Mouse (Mus musculus): ENCODE results near the gene Arnt. TPM values are rescaled to one million over a fixed set of nuclear protein-coding genes. Genes with fewer than 3 reads are reported as not detected.

The Arnt gene
- polyA plus RNA-seq (2012; rRNA removed), result 26.7 and 27.6 TPM in 2 replicates

GRCm38 (mm10) chr3:95434136-95434982, at the start of gene Arnt:
Gene Arnt, plus strand, starts transcription at chr3:95434388.

GRCm38 (mm10) chr3:95402741-95403140, 31.4 kb upstream of the Arnt start, which contains the start of gene 4930558C23Rik:
Gene 4930558C23Rik, minus strand, starts transcription at chr3:95402841.

GRCm38 (mm10) chr3:95499024-95499423, 64.8 kb downstream of the Arnt start, which contains the start of gene Ctsk:
Gene Ctsk, plus strand, starts transcription at chr3:95499256.

GRCm38 (mm10) chr3:95526622-95527211, 92.5 kb downstream of the Arnt start, which contains the start of gene Ctss:
Gene Ctss, plus strand, starts transcription at chr3:95526786.

Other genes starting within 250 kb of the Arnt start
- gene Gabpb2, start 216.5 kb upstream of the Arnt start, polyA plus RNA-seq (2012; rRNA removed), result 7.3 and 7.6 TPM in 2 replicates
- 45.1 and 48.4 TPM in 2 replicates for gene Cdc42se1, start 205.7 kb upstream of the Arnt start, polyA plus RNA-seq (2012; rRNA removed)
- 15.7 and 16.9 TPM in 2 replicates for gene Mllt11, start 202.2 kb upstream of the Arnt start, polyA plus RNA-seq (2012; rRNA removed)
- 0.51 and 0.64 TPM in 2 replicates for gene Gm128, start 192.8 kb upstream of the Arnt start, polyA plus RNA-seq (2012; rRNA removed)
- 5.2 and 5.5 TPM in 2 replicates for gene Bnipl, start 183.2 kb upstream of the Arnt start, polyA plus RNA-seq (2012; rRNA removed)
- 141 and 163 TPM in 2 replicates for gene Mindy1, start 153.0 kb upstream of the Arnt start, polyA plus RNA-seq (2012; rRNA removed)
- gene Prune1, start 152.3 kb upstream of the Arnt start, polyA plus RNA-seq (2012; rRNA removed), result 10.7 and 12.5 TPM in 2 replicates
- 1.3 and 1.5 TPM in 2 replicates for gene Anxa9, start 127.2 kb upstream of the Arnt start, polyA plus RNA-seq (2012; rRNA removed)
- 47.5 and 48.1 TPM in 2 replicates for gene Cers2, start 119.6 kb upstream of the Arnt start, polyA plus RNA-seq (2012; rRNA removed)
- 8.3 and 8.7 TPM in 2 replicates for gene Setdb1, start 77.2 kb upstream of the Arnt start, polyA plus RNA-seq (2012; rRNA removed)
- gene 4930558C23Rik, start 31.5 kb upstream of the Arnt start, polyA plus RNA-seq (2012; rRNA removed), result not detected in 2 replicates
- 2.6 and 3.4 TPM in 2 replicates for gene Ctsk, start 64.9 kb downstream of the Arnt start, polyA plus RNA-seq (2012; rRNA removed)
- 59.5 and 69.0 TPM in 2 replicates for gene Ctss, start 92.4 kb downstream of the Arnt start, polyA plus RNA-seq (2012; rRNA removed)
- gene Hormad1, start 125.3 kb downstream of the Arnt start, polyA plus RNA-seq (2012; rRNA removed), result not detected in 2 replicates
- 23.7 and 40.0 TPM in 2 replicates for gene Golph3l, start 154.5 kb downstream of the Arnt start, polyA plus RNA-seq (2012; rRNA removed)
- gene Ensa, start 190.6 kb downstream of the Arnt start, polyA plus RNA-seq (2012; rRNA removed), result 9.9 and 10.9 TPM in 2 replicates
- gene Mcl1, start 224.4 kb downstream of the Arnt start, polyA plus RNA-seq (2012; rRNA removed), result 300 and 386 TPM in 2 replicates